Mouse (Mus musculus) heart, embryonic 16.5 days (tissue): ENCODE measurements around the gene Stx7. TPM values are rescaled to one million over a fixed set of nuclear protein-coding genes. Genes with fewer than 3 reads are reported as not detected.

ENCODE experiments used
- ATAC-seq: fragments of 200-750 bp; cut with Nextera tagmentation; replicated peaks from 2 replicates; pipeline ENCODE4 v1.8.0; 2017; ENCODE audit warnings: moderate number of reproducible peaks; ENCODE audit not compliant: insufficient read depth, low FRiP score; ENCODE audit errors: extremely low read depth
- H3K27ac ChIP-seq: fragments of 300-500 bp; sonication (generic); 2 replicates; pipeline ENCODE4 v1.5.1; 2014; ENCODE audit warnings: mild to moderate bottlenecking, low read length, control low read depth, moderate library complexity
- H3K27me3 ChIP-seq: fragments of 300-500 bp; sonication (generic); 2 replicates; pipeline ENCODE4 v1.6.1; 2014; ENCODE audit warnings: low read length, mixed read lengths; ENCODE audit not compliant: control insufficient read depth, insufficient read depth
- H3K36me3 ChIP-seq: fragments of 300-500 bp; sonication (generic); 2 replicates; pipeline ENCODE4 v1.6.1; 2014; ENCODE audit not compliant: control insufficient read depth, insufficient read depth
- H3K4me1 ChIP-seq: fragments of 300-500 bp; sonication (generic); 2 replicates; pipeline ENCODE4 v1.6.1; 2014; ENCODE audit warnings: low read length, mixed read lengths; ENCODE audit not compliant: control insufficient read depth, insufficient read depth
- H3K4me2 ChIP-seq: fragments of 300-500 bp; sonication (generic); 2 replicates; pipeline ENCODE4 v1.6.1; 2014; ENCODE audit warnings: low read depth, mild to moderate bottlenecking, control low read depth, low read length
- H3K4me3 ChIP-seq: fragments of 300-500 bp; sonication (generic); 2 replicates; pipeline ENCODE4 v1.5.1; 2014; ENCODE audit warnings: mild to moderate bottlenecking, control low read depth, low read length
- H3K9ac ChIP-seq: fragments of 300-500 bp; sonication (generic); 2 replicates; pipeline ENCODE4 v1.6.1; 2014; ENCODE audit warnings: low read length, control low read depth
- H3K9me3 ChIP-seq: fragments of 300-500 bp; sonication (generic); replicated peaks from 2 replicates; pipeline ENCODE4 v1.6.1; 2016; ENCODE audit warnings: low read length; ENCODE audit not compliant: control insufficient read depth
- WGBS: fragments of 180-500 bp; shearing (Covaris S2); extraction: QIAGEN DNeasy Blood & Tissue Kit; methylation state at CpG from one replicate; pipeline ENCODE4 v1.1.7; 2014; 5-methylcytosine and 5-hydroxymethylcytosine counted together
- polyA plus RNA-seq: library from polyadenylated mRNA; unstranded; fragments of >200 nt; fragmentation: Nextera tagmentation; extraction: Ambion mirVana; gene quantifications from 2 replicates; pipeline ENCODE4 v1.2.1, GENCODE M21; 2015

Stx7 gene
- polyA plus RNA-seq, 1 experiment from 2014 or later, result 79.4 TPM

DNA sequence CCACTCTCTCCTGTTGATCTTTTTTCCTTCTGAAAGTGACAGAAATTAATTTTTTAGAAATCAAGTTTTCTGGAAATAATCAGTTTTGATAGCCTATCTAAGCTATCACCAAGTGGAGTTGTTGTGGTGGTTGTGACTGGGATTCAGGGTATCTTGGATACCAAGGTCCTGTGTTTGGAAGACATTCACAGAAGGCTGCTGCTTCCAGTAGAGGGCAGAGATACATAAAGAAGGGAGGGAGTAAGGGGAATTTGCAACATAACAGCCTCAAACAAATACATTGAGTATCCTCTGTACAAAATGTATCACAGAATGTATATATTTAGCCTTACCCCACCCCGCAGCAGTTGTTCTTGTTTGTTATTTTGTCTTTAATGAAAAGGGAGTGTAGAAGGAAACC lies 42.9 kb downstream of the Stx7 start:
- ATAC-seq, result no peak
- no peak overlapping the region for H3K27ac ChIP-seq
- no peak overlapping the region for H3K4me2 ChIP-seq
- no peak overlapping the region for H3K9ac ChIP-seq
- H3K27me3 ChIP-seq, result no peaks in the 10 kb centered on the region
- peaks cover 3% of the 10 kb centered on the region for H3K9me3 ChIP-seq
- H3K36me3 ChIP-seq, result peaks cover 4% of the 10 kb centered on the region; the same call in 1 of the 2 replicates
- no peaks in the 10 kb centered on the region for H3K4me1 ChIP-seq
- no peak overlapping the region for H3K4me3 ChIP-seq
- 65% methylated on average over 1 of the region's 1 CpGs for WGBS

GRCm38 (mm10) chr10:24199303-24199702 lies 50.2 kb downstream of the Stx7 start:
- ATAC-seq, result no peak
- Histone ChIP-seq H3K9ac (no peak overlapping the region), H3K27ac (no peak overlapping the region), H3K4me3 (no peak overlapping the region), H3K4me2 (no peak overlapping the region), H3K27me3 (no peaks in the 10 kb centered on the region), H3K4me1 (no peaks in the 10 kb centered on the region), H3K36me3 (no peaks in the 10 kb centered on the region), H3K9me3 (peaks cover 3% of the 10 kb centered on the region)
- WGBS, result 76% methylated on average over 12 of the region's 12 CpGs

DNA sequence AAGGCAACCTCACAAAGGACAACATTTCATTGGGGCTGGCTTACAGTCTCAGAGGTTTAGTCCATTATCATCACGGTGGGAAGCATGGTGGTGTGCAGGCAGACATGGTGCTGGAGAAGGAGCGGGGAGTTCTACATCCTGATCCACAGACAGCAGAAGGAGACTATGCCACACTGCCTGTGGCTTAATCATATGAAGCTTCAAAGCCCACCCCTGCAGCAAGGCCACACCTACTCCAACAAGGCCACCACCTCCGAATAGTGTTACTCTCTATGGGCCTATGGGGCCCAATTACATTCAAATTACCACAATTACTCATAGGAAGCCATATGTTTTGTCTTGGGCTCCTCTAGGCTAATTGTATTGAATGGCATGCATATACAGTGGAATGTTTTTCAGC lies 51.0 kb downstream of the Stx7 start:
- H3K9me3 ChIP-seq, result peaks cover 3% of the 10 kb centered on the region
- H3K9ac ChIP-seq, result no peak overlapping the region
- no peaks in the 10 kb centered on the region for H3K27me3 ChIP-seq
- H3K4me3 ChIP-seq, result no peak overlapping the region
- WGBS, result 88% methylated on average over 3 of the region's 3 CpGs
- no peaks in the 10 kb centered on the region for H3K36me3 ChIP-seq
- no peak overlapping the region for H3K27ac ChIP-seq
- ATAC-seq, result no peak
- no peak overlapping the region for H3K4me2 ChIP-seq
- H3K4me1 ChIP-seq, result no peaks in the 10 kb centered on the region

GRCm38 (mm10) chr10:24210075-24210474 lies 61.0 kb downstream of the Stx7 start:
- H3K4me3 ChIP-seq, result no peak overlapping the region
- 79% methylated on average over 6 of the region's 6 CpGs for WGBS
- H3K36me3 ChIP-seq, result no peaks in the 10 kb centered on the region
- no peaks in the 10 kb centered on the region for H3K9me3 ChIP-seq
- H3K4me1 ChIP-seq, result no peaks in the 10 kb centered on the region
- no peak overlapping the region for H3K4me2 ChIP-seq
- H3K27ac ChIP-seq, result no peak overlapping the region
- H3K27me3 ChIP-seq, result no peaks in the 10 kb centered on the region
- no peak overlapping the region for H3K9ac ChIP-seq
- ATAC-seq, result no peak

- 0 out of 2 replicates have a peak, but pooled peaks cover 3% of the 10 kb centered on the region for H3K27me3 ChIP-seq
- no peak overlapping the region for H3K4me3 ChIP-seq
- no peak overlapping the region for H3K4me2 ChIP-seq
- peaks cover 2% of the 10 kb centered on the region; the same call in 1 of the 2 replicates for H3K4me1 ChIP-seq
- H3K9me3 ChIP-seq, result no peaks in the 10 kb centered on the region
- no peak overlapping the region for H3K9ac ChIP-seq
- no peaks in the 10 kb centered on the region for H3K36me3 ChIP-seq
- ATAC-seq, result no peak
- 86% methylated on average over 5 of the region's 5 CpGs for WGBS
- H3K27ac ChIP-seq, result no peak overlapping the region
Observed at GRCm38 (mm10) chr10:24213297-24213696, 64.2 kb downstream of the Stx7 start.

DNA sequence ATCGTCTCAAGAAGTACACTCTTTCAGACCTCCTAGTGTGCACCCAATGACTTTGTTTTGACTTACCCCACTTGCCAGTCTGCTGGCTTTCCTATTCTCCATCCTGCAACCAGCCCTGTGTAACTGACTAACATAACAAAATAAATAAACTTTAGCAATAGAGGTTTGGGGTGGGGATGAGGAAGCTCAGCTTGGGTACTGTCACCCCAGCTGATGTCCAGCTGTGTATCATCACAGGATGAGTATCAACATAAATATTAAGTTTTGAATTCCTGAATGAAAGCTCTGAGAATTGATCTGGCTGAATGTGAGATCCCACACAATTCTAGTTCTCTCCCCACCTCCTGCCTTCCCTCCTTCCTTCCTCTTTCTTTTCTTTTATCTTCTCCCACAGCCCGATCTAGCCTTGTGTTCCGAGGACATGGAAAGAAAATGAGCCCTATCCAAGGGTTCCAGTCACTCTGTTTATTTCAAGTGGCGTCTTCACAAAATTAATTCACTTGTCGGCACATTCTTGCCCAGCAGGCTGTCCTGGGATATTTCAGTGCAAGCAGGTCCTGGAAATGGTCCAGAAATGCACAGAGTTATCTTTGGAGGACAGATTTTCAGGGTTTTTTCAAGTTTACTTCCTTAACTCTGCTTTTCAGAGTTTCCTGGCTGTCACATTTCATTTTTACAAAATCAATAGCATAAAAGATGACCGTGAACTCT lies 68.6 kb downstream of the Stx7 start:
- no peaks in the 10 kb centered on the region for H3K36me3 ChIP-seq

DNA sequence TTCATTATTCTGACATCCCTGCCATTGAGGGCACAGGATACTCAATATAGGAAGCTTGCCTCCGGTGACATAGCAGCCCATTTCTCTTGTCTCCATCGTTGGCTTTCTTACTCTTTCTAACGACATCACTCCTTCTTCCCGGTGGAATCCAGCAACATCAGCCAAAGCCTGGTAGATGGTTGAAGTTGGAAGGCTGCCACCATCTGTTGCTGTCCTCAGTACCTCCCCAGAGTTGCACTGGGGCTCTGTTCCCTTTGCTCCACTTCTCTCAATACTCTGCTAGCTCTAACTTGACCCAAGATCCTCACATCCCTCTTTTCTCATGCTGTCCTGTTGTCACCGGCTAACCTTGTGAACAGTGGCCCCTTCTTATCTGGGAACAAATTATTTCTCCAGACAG lies 71.8 kb downstream of the Stx7 start:
- H3K4me1 ChIP-seq, result peaks cover 11% of the 10 kb centered on the region; the same call in 1 of the 2 replicates
- H3K4me3 ChIP-seq, result no peak overlapping the region
- H3K27me3 ChIP-seq, result peaks cover 38% of the 10 kb centered on the region

More for the DNA sequence above, 68.6 kb downstream of the Stx7 start:
- ATAC-seq, result peak; percentile 55
- Histone ChIP-seq H3K4me2 (peak overlapping the region; percentile 32), H3K4me1 (peaks cover 2% of the 10 kb centered on the region; the same call in 1 of the 2 replicates), H3K27me3 (peaks cover 14% of the 10 kb centered on the region), H3K4me3 (no peak overlapping the region), H3K27ac (no peak overlapping the region), H3K9ac (no peak overlapping the region), H3K9me3 (no peaks in the 10 kb centered on the region)
- 22% methylated on average over 6 of the region's 6 CpGs for WGBS

GRCm38 (mm10) chr10:24222911-24223310 lies 73.8 kb downstream of the Stx7 start:
- WGBS, result 20% methylated on average over 6 of the region's 6 CpGs
- no peak overlapping the region for H3K27ac ChIP-seq
- H3K9ac ChIP-seq, result no peak overlapping the region
- H3K9me3 ChIP-seq, result no peaks in the 10 kb centered on the region
- H3K4me3 ChIP-seq, result peak overlapping the region; percentile 57
- H3K36me3 ChIP-seq, result no peaks in the 10 kb centered on the region
- H3K4me1 ChIP-seq, result peaks cover 9% of the 10 kb centered on the region; the same call in 1 of the 2 replicates
- ATAC-seq, result no peak
- peaks cover 35% of the 10 kb centered on the region for H3K27me3 ChIP-seq
- H3K4me2 ChIP-seq, result peak overlapping the region; percentile 87

More for the DNA sequence above, 71.8 kb downstream of the Stx7 start:
- ATAC-seq, result no peak
- Histone ChIP-seq H3K9me3 (no peaks in the 10 kb centered on the region), H3K36me3 (no peaks in the 10 kb centered on the region), H3K27ac (no peak overlapping the region), H3K9ac (no peak overlapping the region), H3K4me2 (no peak overlapping the region)
- 55% methylated on average over 5 of the region's 5 CpGs for WGBS

- H3K27me3 ChIP-seq, result peaks cover 35% of the 10 kb centered on the region
- H3K9ac ChIP-seq, result peak within 1 kb of the TSS; percentile 11
- 1% methylated on average over 56 of the region's 56 CpGs for WGBS
Observed at GRCm38 (mm10) chr10:24223449-24224143, 74.5 kb downstream of the Stx7 start, which contains the start of gene Moxd1. TSS of gene Moxd1 (plus strand) at chr10:24223517.

More at GRCm38 (mm10) chr10:24223449-24224143, 74.5 kb downstream of the Stx7 start, which contains the start of gene Moxd1:
- ATAC-seq, result 0 out of 2 replicates have a peak, but pooled peaks have one; percentile 55
- Histone ChIP-seq H3K4me3 (peak within 1 kb of the TSS; percentile 57), H3K27ac (no peak within 1 kb of the TSS), H3K4me1 (peaks cover 9% of the 10 kb centered on the region; the same call in 1 of the 2 replicates), H3K36me3 (no peaks in the 10 kb centered on the region), H3K4me2 (peak within 1 kb of the TSS; percentile 87), H3K9me3 (no peaks in the 10 kb centered on the region)
